21 mouse cellular contexts compared by ENCODE assay signal in genomic region chr8:122019162-122019561, GRCm38 (mm10).
DNase-seq lines count a peak whose midpoint lies in the region; ATAC-seq and TF ChIP-seq lines count a peak whose summit lies in the region.
"Had no signal": no experiment of that assay in that cellular context is flagged by ENCODE, and none has a peak within 500 bp of the region (broad histone marks: within the 10 kb centered on the region; RNA-seq: fewer than 3 reads in every experiment).

No protein-coding gene starts in this region.

- H3ac ChIP-seq in myocyte (ENCODE audit: control insufficient read depth, insufficient read length), result no peak overlapping the region

- 100% methylated on average over 1 of the region's 1 CpGs for WGBS in midbrain, embryonic 16.5 days

- H3K79me2 ChIP-seq in myocyte (ENCODE audit: control insufficient read depth, insufficient read depth), result no peaks in the 10 kb centered on the region

- no peak overlapping the region for H3K4me2 ChIP-seq in myocyte (ENCODE audit: low read depth)
- no peak overlapping the region for H3K4me2 ChIP-seq in midbrain, embryonic 16.5 days (ENCODE audit: low read length)
- H3K4me2 ChIP-seq: embryonic facial prominence, embryonic 13.5 days; embryonic facial prominence, embryonic 15.5 days; forebrain, embryonic 12.5 days had no signal

- H3K4me1 ChIP-seq in midbrain, embryonic 16.5 days (ENCODE audit: control insufficient read depth, insufficient read depth, low read length), result 0 out of 2 replicates have a peak, but pooled peaks cover 5% of the 10 kb centered on the region

- peak overlapping the region; percentile 35 for H3K27ac ChIP-seq in gastrocnemius, adult 2 months
- H3K27ac ChIP-seq in left cerebral cortex, adult 2 months, result peak overlapping the region; percentile 75; the same call in 1 of the 2 replicates
- no peak overlapping the region for H3K27ac ChIP-seq in midbrain, embryonic 16.5 days (ENCODE audit: low read length)
- H3K27ac ChIP-seq: forebrain, embryonic 10.5 days; forebrain, embryonic 12.5 days had no signal

- no peak for TF ChIP-seq POLR2A in myocyte (IDR thresholded peaks at IDR 0.05; ENCODE audit: insufficient read length, low read depth)

- H3K36me3 ChIP-seq in myocyte (ENCODE audit: control insufficient read depth, insufficient read depth), result peaks cover 8% of the 10 kb centered on the region
- H3K36me3 ChIP-seq in midbrain, embryonic 16.5 days (ENCODE audit: control insufficient read depth, insufficient read depth, low read length), result peaks cover 4% of the 10 kb centered on the region

- no peak overlapping the region for H3K4me3 ChIP-seq in gastrocnemius, adult 2 months
- no peak overlapping the region for H3K4me3 ChIP-seq in left cerebral cortex, adult 2 months
- H3K4me3 ChIP-seq in myocyte, result no peak overlapping the region
- no peak overlapping the region for H3K4me3 ChIP-seq in midbrain, embryonic 16.5 days (ENCODE audit: low read depth, low read length)
- H3K4me3 ChIP-seq: embryonic facial prominence, embryonic 13.5 days; embryonic facial prominence, embryonic 15.5 days; erythroblast, embryonic 14.5 days; forebrain, embryonic 10.5 days; forebrain, embryonic 12.5 days had no signal

- no peaks in the 10 kb centered on the region for H3K9me3 ChIP-seq in midbrain, embryonic 16.5 days (replicated peaks; ENCODE audit: control insufficient read depth, low read length, poor library complexity, severe bottlenecking)
- H3K9me3 ChIP-seq: embryonic facial prominence, embryonic 13.5 days; embryonic facial prominence, embryonic 15.5 days; forebrain, embryonic 10.5 days; forebrain, embryonic 12.5 days had no signal

- no peak for TF ChIP-seq CTCF in gastrocnemius, adult 2 months (IDR thresholded peaks at IDR 0.05)
- no peak for TF ChIP-seq CTCF in left cerebral cortex, adult 2 months (IDR thresholded peaks at IDR 0.05)

- no peak for DNase-seq in gastrocnemius, adult 2 months
- no peak for DNase-seq in gastrocnemius, postnatal 36 days
- no peak for DNase-seq in left cerebral cortex, adult 2 months (ENCODE audit: extremely low spot score in 1 of 2, low spot score in 2 of 2)
- no peak for DNase-seq in left cerebral cortex, adult 8-10 months (ENCODE audit: low spot score in 2 of 2)
- DNase-seq in 3T3-L1 (ENCODE audit: low read depth, low spot score), result peak; percentile 4
- DNase-seq: adrenal gland, adult 2 months; adrenal gland, postnatal 25 days; cerebellum, adult 11 months; cerebellum, adult 18-20 months; cerebellum, adult 8-10 months; cerebellum, adult 9-11 months; cerebellum, postnatal 14 days; cerebellum, postnatal 36 days had no signal

- H3K9ac ChIP-seq in midbrain, embryonic 16.5 days (ENCODE audit: low read depth, low read length), result no peak overlapping the region
- H3K9ac ChIP-seq: embryonic facial prominence, embryonic 13.5 days; embryonic facial prominence, embryonic 15.5 days; forebrain, embryonic 12.5 days had no signal

- no peaks in the 10 kb centered on the region for H3K27me3 ChIP-seq in myocyte (ENCODE audit: control insufficient read depth, insufficient read depth, insufficient read length)
- no peaks in the 10 kb centered on the region for H3K27me3 ChIP-seq in midbrain, embryonic 16.5 days (ENCODE audit: control insufficient read depth, insufficient read depth, low read depth, low read length)
- H3K27me3 ChIP-seq: embryonic facial prominence, embryonic 13.5 days; embryonic facial prominence, embryonic 15.5 days; forebrain, embryonic 12.5 days had no signal

- intact Hi-C loops in gastrocnemius, adult 2 months (cut with DNase I), result no loop called here
- intact Hi-C loops in gastrocnemius, postnatal 36 days (cut with DNase I), result no loop called here
- intact Hi-C loops in left cerebral cortex, adult 2 months (cut with DNase I), result loop anchor here (2.0 kb wide), 1 partner anchor 66 kb away; no protein-coding TSS in a partner anchor

- no peak for ATAC-seq in midbrain, embryonic 16.5 days
- ATAC-seq: forebrain, embryonic 14.5 days had no signal

TF ChIP-seq in myocyte, 11 proteins besides CTCF, POLR2A, EP300 and RAD21:
- TF ChIP-seq MYOD1 (IDR thresholded peaks at IDR 0.05; ENCODE audit: control insufficient read depth in 1 of 3, insufficient read length in 2 of 3, low read depth in 2 of 3) (peak in 2 of 3 experiments; percentile 38 to 80), TCF12 (IDR thresholded peaks at IDR 0.05; ENCODE audit: insufficient read depth, poor library complexity, severe bottlenecking) (peak; percentile 31), USF1 (IDR thresholded peaks at IDR 0.05; ENCODE audit: low read depth) (no peak), POLR2AphosphoS2 (IDR thresholded peaks at IDR 0.05; ENCODE audit: insufficient read length, low read depth) (no peak), CEBPB (IDR thresholded peaks at IDR 0.05; ENCODE audit: insufficient read depth, poor library complexity, severe bottlenecking) (no peak), E2F4 (IDR thresholded peaks at IDR 0.05; ENCODE audit: insufficient read depth) (no peak), TCF3 (IDR thresholded peaks at IDR 0.05; ENCODE audit: insufficient read length, low read depth) (peak; percentile 52), SRF (IDR thresholded peaks at IDR 0.05; ENCODE audit: control insufficient read depth, insufficient read length, low read depth) (no peak), REST (IDR thresholded peaks at IDR 0.05; ENCODE audit: insufficient read depth, insufficient read length) (no peak), MAX (IDR thresholded peaks at IDR 0.05; ENCODE audit: low read depth) (no peak), MYOG (IDR thresholded peaks at IDR 0.05; ENCODE audit: control insufficient read depth in 1 of 3, insufficient read depth in 1 of 3, insufficient read length in 2 of 3, low read depth in 2 of 3) (peak; percentile 32 to 94 (median 64))
